Comparison of ENCODE assay signal across 9 mouse cellular contexts in the genomic region with DNA sequence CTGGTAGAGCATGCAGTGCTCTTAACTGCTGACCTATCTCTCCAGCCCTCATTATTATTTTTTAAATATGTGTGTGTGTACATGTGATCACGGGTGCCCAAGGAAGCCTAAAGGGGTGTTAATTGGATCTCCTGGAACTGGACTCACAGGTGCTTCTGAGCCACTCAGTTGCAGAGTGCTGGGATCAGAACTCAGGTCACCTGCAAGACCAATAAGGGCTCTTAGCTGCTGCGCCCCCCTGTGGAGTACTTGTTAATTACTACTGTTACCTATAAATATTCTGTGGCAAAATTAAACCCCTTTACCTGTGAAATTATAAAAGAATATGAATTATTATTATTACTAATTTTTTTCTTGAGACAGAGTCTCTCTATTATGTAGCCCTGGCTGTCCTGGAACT. TPM values are rescaled to one million over a fixed set of nuclear protein-coding genes. Genes with fewer than 3 reads are reported as not detected.
DNase-seq lines count a peak whose midpoint lies in the region; ATAC-seq and TF ChIP-seq lines count a peak whose summit lies in the region.
"Had no signal": no experiment of that assay in that cellular context is flagged by ENCODE, and none has a peak within 500 bp of the region (broad histone marks: within the 10 kb centered on the region; RNA-seq: fewer than 3 reads in every experiment).

No protein-coding gene starts in this region.

- no peak overlapping the region for H3K4me2 ChIP-seq in hindbrain, embryonic 11.5 days (replicated peaks; ENCODE audit: low read depth, low read length)
- H3K4me2 ChIP-seq in hindbrain, embryonic 13.5 days, result no peak overlapping the region
- H3K4me2 ChIP-seq: embryonic facial prominence, embryonic 15.5 days had no signal

- no peaks in the 10 kb centered on the region for H3K36me3 ChIP-seq in hindbrain, embryonic 11.5 days (ENCODE audit: control insufficient read depth, insufficient read depth, low read length)
- H3K36me3 ChIP-seq in hindbrain, embryonic 13.5 days, result peaks cover 19% of the 10 kb centered on the region
- H3K36me3 ChIP-seq in E14TG2a.4 (ENCODE audit: insufficient read depth, low read length), result peaks cover 42% of the 10 kb centered on the region
- peaks cover 5% of the 10 kb centered on the region; the same call in 1 of the 2 replicates for H3K36me3 ChIP-seq in small intestine, adult 2 months (ENCODE audit: control insufficient read depth, insufficient read depth, low read length)

- no peak for TF ChIP-seq POLR2A in small intestine, adult 2 months (IDR thresholded peaks at IDR 0.05; ENCODE audit: low read depth, low read length)

- no peaks in the 10 kb centered on the region for H3K9me3 ChIP-seq in hindbrain, embryonic 11.5 days (ENCODE audit: control insufficient read depth, low read length)
- no peaks in the 10 kb centered on the region for H3K9me3 ChIP-seq in hindbrain, embryonic 13.5 days
- no peaks in the 10 kb centered on the region for H3K9me3 ChIP-seq in E14TG2a.4 (ENCODE audit: low read length)
- H3K9me3 ChIP-seq: embryonic facial prominence, embryonic 15.5 days had no signal

- DNase-seq in hindbrain, embryonic 11.5 days (ENCODE audit: low spot score), result peak; percentile 27
- peak; percentile 52 for DNase-seq in T-cell, adult 2 months (ENCODE audit: low spot score)
- DNase-seq: midbrain, embryonic 14.5 days had no signal

- no peaks in the 10 kb centered on the region for H3K27me3 ChIP-seq in hindbrain, embryonic 11.5 days (ENCODE audit: control insufficient read depth, insufficient read depth, low read length)
- H3K27me3 ChIP-seq in hindbrain, embryonic 13.5 days, result no peaks in the 10 kb centered on the region
- H3K27me3 ChIP-seq in E14TG2a.4 (ENCODE audit: insufficient read depth, low read length), result no peaks in the 10 kb centered on the region
- H3K27me3 ChIP-seq in small intestine, adult 2 months (ENCODE audit: control insufficient read depth, insufficient read depth, low read length), result no peaks in the 10 kb centered on the region
- H3K27me3 ChIP-seq: embryonic facial prominence, embryonic 15.5 days had no signal

- H3K4me1 ChIP-seq in hindbrain, embryonic 11.5 days (replicated peaks; ENCODE audit: control insufficient read depth, insufficient read depth, low read length), result 0 out of 2 replicates have a peak, but pooled peaks cover 4% of the 10 kb centered on the region
- peaks cover 20% of the 10 kb centered on the region for H3K4me1 ChIP-seq in hindbrain, embryonic 13.5 days (replicated peaks)
- peaks cover 31% of the 10 kb centered on the region for H3K4me1 ChIP-seq in E14TG2a.4 (replicated peaks; ENCODE audit: low read depth, low read length)
- peaks cover 4% of the 10 kb centered on the region; the same call in 1 of the 2 replicates for H3K4me1 ChIP-seq in small intestine, adult 2 months (ENCODE audit: control insufficient read depth, insufficient read depth, insufficient read length, low read length)

- H3K9ac ChIP-seq in hindbrain, embryonic 11.5 days (ENCODE audit: low read depth, low read length), result no peak overlapping the region
- no peak overlapping the region for H3K9ac ChIP-seq in hindbrain, embryonic 13.5 days
- H3K9ac ChIP-seq: embryonic facial prominence, embryonic 15.5 days had no signal

- 61% methylated on average over 2 of the region's 2 CpGs for WGBS in hindbrain, embryonic 11.5 days
- WGBS in hindbrain, embryonic 13.5 days, result 64% methylated on average over 2 of the region's 2 CpGs
- 63% methylated on average over 2 of the region's 2 CpGs for WGBS in small intestine, adult 2 months

- ATAC-seq in hindbrain, embryonic 11.5 days (ENCODE audit: low FRiP score), result no peak
- ATAC-seq in hindbrain, embryonic 13.5 days (ENCODE audit: low FRiP score), result no peak
- ATAC-seq in monocyte, adult 5-6 weeks (replicated peaks; ENCODE audit: insufficient number of reproducible peaks, low FRiP score, low TSS enrichment, poor library complexity, severe bottlenecking), result no peak
- no peak for ATAC-seq in frontal cortex, adult (ENCODE audit: low TSS enrichment)

- TF ChIP-seq CTCF in E14TG2a.4 (conservative IDR thresholded peaks at IDR 0.05; ENCODE audit: low read length), result peak; percentile 56
- TF ChIP-seq CTCF in small intestine, adult 2 months (IDR thresholded peaks at IDR 0.05; ENCODE audit: extremely low read depth, insufficient read length, insufficient replicate concordance, low read depth, low read length), result peak; percentile 59; the same call in 1 of the 2 replicates

- no peak overlapping the region for H3K4me3 ChIP-seq in hindbrain, embryonic 11.5 days (ENCODE audit: low read depth, low read length)
- no peak overlapping the region for H3K4me3 ChIP-seq in hindbrain, embryonic 13.5 days
- H3K4me3 ChIP-seq in E14TG2a.4 (replicated peaks; ENCODE audit: low read length), result no peak overlapping the region
- no peak overlapping the region for H3K4me3 ChIP-seq in small intestine, adult 2 months (ENCODE audit: low read depth, low read length)
- H3K4me3 ChIP-seq: embryonic facial prominence, embryonic 15.5 days had no signal

- no peak overlapping the region for H3K27ac ChIP-seq in hindbrain, embryonic 11.5 days (ENCODE audit: low read depth, low read length)
- H3K27ac ChIP-seq in hindbrain, embryonic 13.5 days, result no peak overlapping the region
- no peak overlapping the region for H3K27ac ChIP-seq in small intestine, adult 2 months (ENCODE audit: insufficient read depth, low read depth, low read length)
- H3K27ac ChIP-seq: embryonic facial prominence, embryonic 15.5 days had no signal

RNA-seq across cellular contexts. Expression of gene Anapc16, which starts 2.3 kb away (rescaled TPM):
- 97.1 and 115 TPM in 2 replicates for polyA plus RNA-seq in hindbrain, embryonic 11.5 days (2014; fragmentation: Nextera tagmentation; extraction: Ambion mirVana)
- 127 and 134 TPM in 2 replicates for polyA plus RNA-seq in hindbrain, embryonic 13.5 days (2015; fragmentation: Nextera tagmentation; extraction: Ambion mirVana)
- 33.0 and 51.4 TPM in 2 replicates for polyA plus RNA-seq in small intestine, adult 2 months (2012; rRNA removed)
- 69.0 to 89.0 TPM (median 82.7 TPM) in 3 replicates for total RNA-seq in monocyte, adult 5-6 weeks (2017)

RNA-seq across cellular contexts. Expression of gene Ascc1, which starts 2.7 kb away (rescaled TPM):
- polyA plus RNA-seq in hindbrain, embryonic 11.5 days (2014; fragmentation: Nextera tagmentation; extraction: Ambion mirVana), result 41.1 and 42.9 TPM in 2 replicates
- 47.1 and 47.5 TPM in 2 replicates for polyA plus RNA-seq in hindbrain, embryonic 13.5 days (2015; fragmentation: Nextera tagmentation; extraction: Ambion mirVana)
- polyA plus RNA-seq in small intestine, adult 2 months (2012; rRNA removed), result 5.8 and 14.2 TPM in 2 replicates
- total RNA-seq in monocyte, adult 5-6 weeks (2017), result 13.0 to 19.4 TPM (median 18.4 TPM) in 3 replicates

RNA-seq across cellular contexts. Expression of gene Ddit4, which starts 53.6 kb away (rescaled TPM):
- polyA plus RNA-seq in hindbrain, embryonic 11.5 days (2014; fragmentation: Nextera tagmentation; extraction: Ambion mirVana), result 4.6 and 5.5 TPM in 2 replicates
- polyA plus RNA-seq in hindbrain, embryonic 13.5 days (2015; fragmentation: Nextera tagmentation; extraction: Ambion mirVana), result 64.8 and 69.6 TPM in 2 replicates
- polyA plus RNA-seq in small intestine, adult 2 months (2012; rRNA removed), result 21.5 and 35.0 TPM in 2 replicates
- total RNA-seq in monocyte, adult 5-6 weeks (2017), result 29.5 to 34.2 TPM (median 34.2 TPM) in 3 replicates
